Mouse (Mus musculus): Measurements from ENCODE around the gene Gfod1. TPM values are rescaled to one million over a fixed set of nuclear protein-coding genes. Genes with fewer than 3 reads are reported as not detected.
A peak's percentile ranks its signal among the peaks of the same experiment; 100 is the strongest.

Gene Gfod1
- total RNA-seq, 1 experiment from 2014 or later, result 7.4 TPM

DNA sequence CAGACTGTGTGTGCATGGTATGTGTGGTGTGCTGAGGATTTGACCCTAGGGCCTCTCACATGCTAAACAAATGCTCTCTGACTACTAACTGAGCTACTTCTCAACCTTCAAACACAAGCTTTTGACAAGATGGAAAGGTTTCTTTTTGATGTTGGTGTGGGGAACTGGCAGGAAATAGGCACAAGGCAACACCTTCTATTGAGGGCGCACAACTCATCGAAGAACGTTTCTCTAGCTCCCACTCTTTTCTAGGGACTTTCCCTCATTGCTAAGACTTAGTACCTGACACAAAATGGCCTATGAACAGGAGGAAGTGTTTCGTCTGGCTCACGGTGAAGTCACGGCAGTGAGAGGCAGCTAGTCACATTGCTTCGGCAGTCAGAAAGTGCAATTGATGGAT lies 126.7 kb downstream of the Gfod1 start:
- ATAC-seq (replicated peaks; ENCODE audit: low read depth, poor library complexity, severe bottlenecking), result no peak

DNA sequence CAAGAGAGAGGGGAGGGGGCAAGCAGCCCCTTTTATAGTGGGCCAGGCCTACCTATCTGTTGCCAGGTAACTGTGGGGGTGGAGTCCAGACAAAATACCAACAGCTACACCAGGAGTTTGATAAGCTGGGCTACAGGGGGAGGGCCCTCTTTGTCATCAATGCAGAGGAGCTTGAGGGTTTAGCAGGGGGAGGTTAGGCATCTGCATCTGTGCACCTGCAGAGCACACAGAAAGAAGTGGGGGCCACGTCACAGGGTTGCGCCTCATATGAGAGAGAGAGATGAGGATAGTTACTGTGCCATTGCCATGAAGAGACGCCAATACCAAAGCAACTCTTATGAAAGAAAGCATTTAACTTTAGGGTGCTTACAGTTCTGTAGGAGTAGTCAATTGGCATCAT lies 127.3 kb downstream of the Gfod1 start:
- ATAC-seq (replicated peaks; ENCODE audit: low read depth, poor library complexity, severe bottlenecking), result no peak

DNA sequence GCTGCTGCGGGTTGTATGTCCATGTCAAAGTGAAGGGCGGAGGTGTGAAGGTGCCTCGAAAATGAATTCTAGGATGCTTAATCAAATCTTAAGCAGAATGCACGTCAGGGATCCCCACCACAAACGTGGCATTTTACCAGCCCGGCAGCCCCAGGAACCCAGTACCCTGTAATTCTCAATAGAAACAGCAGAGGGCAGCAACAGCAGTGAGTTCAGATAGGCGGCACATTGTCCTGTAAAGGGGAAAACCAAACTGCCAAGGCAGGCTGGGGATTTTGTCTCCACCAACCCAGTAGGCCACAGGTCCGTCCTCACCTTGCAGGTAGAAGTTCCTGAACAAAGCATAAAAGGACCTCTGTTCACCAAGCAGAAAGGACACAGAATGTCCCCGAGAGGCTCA lies 130.7 kb downstream of the Gfod1 start:
- ATAC-seq (replicated peaks; ENCODE audit: low read depth, poor library complexity, severe bottlenecking), result peak; percentile 62

GRCm38 (mm10) chr13:43172036-43172713 lies 131.8 kb downstream of the Gfod1 start:
- no peak for ATAC-seq (replicated peaks; ENCODE audit: low read depth, poor library complexity, severe bottlenecking)

DNA sequence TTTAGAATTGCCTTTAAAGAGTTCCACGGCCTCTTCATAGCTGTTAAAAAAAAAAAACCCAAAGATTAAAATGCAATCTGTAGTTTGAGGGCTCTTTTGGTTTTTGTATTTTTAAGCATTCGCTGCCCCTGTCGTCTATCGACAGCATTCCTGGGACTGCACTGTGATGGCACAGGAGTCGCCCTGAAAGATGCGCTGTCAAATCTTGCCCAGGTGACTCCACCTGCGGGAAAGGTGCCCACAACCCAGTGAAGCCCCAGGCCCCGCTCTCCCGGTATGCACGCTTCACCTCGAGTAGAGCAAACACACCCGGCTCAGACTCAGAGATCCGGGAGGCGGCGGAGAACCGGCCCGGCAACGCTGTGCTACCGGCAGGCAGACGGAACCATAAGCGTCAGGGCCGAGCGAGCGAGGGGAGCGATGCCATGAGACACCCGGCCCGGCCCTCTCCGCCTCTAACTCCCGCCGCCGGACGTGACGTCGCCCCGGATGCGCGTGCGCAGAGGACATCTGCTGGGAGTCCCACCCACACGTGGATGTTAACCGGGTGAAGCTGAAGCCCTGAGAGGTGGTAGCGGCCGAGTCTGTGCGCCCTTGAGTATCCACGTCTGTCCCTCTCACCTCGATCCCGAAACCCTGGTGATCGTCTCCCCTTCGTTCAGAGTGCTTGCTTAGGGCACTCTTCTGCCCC lies 132.8 kb downstream of the Gfod1 start, which contains the start of gene Tbc1d7:
Gene Tbc1d7 (minus strand): TSS at position 482 of the 691 bp plus-strand sequence.
- peak; percentile 91 for ATAC-seq (replicated peaks; ENCODE audit: low read depth, poor library complexity, severe bottlenecking)

- no peak for ATAC-seq (replicated peaks; ENCODE audit: low read depth, poor library complexity, severe bottlenecking)
Measured at GRCm38 (mm10) chr13:43167721-43168120, 136.3 kb downstream of the Gfod1 start.

DNA sequence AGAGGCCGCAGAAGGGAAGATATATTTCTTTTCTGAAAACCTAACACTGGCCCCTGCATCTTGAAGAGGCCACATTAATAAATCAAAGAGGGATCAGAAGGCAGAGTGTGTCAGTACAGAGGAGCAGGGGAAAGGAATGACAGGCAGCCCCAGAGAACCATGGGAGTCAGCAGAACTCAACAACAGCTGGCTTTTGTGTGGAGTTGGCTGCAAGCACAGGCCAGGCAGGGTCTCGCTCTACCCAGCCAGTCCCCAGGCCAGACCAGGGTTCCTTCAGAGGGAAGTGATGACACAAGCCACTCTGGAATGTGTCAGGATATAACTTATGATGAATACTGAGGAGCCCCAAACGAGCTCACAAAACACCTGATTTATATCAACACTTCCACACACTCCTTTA lies 144.5 kb downstream of the Gfod1 start:
- no peak for ATAC-seq (replicated peaks; ENCODE audit: low read depth, poor library complexity, severe bottlenecking)

- no peak for ATAC-seq (replicated peaks; ENCODE audit: low read depth, poor library complexity, severe bottlenecking)
Measured at GRCm38 (mm10) chr13:43158281-43158680, 145.7 kb downstream of the Gfod1 start.

DNA sequence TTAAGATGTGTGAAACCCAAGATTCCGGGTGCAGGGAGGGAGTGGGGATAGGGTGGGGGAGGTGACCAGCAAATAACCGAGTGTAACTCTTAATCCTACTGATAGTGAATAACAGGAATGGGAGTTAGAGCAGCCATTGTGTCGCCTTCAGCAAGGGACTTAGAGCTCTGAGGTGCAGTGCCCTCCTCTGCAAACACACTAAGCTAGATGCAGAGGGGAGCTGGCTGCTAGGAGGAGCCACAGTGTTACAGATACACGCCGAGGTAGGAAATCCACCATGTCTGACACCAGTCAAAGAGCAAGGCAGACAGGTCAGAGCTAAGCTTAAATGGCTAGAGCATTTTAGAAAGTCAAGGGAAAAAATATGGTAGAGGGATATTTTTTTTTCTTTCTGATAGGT lies 146.6 kb downstream of the Gfod1 start:
- no peak for ATAC-seq (replicated peaks; ENCODE audit: low read depth, poor library complexity, severe bottlenecking)

GRCm38 (mm10) chr13:43152005-43152520 lies 151.9 kb downstream of the Gfod1 start:
- no peak for ATAC-seq (replicated peaks; ENCODE audit: low read depth, poor library complexity, severe bottlenecking)

DNA sequence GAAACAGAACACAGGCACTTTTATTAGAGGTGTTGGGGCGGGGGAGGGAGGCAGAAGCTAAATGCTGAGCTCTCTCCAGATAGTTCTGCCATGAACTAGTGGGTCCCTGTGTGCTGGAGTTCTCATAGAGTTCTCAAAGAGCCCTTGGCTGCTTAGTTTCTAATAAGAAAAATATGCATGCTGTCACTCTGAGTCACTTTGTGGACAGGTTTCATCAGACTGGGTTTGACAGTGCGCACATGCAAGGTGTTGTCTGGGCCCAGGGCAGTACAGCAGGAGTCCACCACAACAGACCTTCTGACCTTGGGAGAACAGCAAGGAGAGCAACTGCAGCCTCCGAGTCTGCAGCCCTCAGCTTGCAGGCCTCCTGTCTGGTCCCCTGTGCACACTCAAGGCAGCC lies 154.3 kb downstream of the Gfod1 start:
- ATAC-seq (replicated peaks; ENCODE audit: low read depth, poor library complexity, severe bottlenecking), result no peak

DNA sequence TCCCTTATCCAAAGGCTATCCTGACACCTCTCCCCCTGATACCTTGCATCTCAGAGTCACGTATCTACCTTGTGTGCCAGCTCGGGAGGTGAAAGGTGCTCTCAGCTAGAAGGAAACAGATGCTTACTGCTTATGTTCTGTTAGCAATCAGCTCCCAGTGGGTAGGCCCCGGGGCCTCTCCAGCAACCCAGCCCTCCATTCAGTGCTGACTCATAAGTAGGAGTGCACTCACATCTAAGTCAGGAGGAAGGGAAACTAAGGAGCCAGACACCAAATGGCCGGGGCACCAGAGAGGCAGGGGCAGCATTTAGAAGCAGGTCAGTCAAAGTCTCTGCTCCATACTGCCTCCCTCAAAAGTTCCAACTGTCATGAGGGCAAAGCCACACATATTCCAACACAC lies 155.3 kb downstream of the Gfod1 start:
- 0 out of 2 replicates have a peak, but pooled peaks have one; percentile 25 for ATAC-seq (replicated peaks; ENCODE audit: low read depth, poor library complexity, severe bottlenecking)

GRCm38 (mm10) chr13:43146515-43147258 lies 157.3 kb downstream of the Gfod1 start:
- no peak for ATAC-seq (replicated peaks; ENCODE audit: low read depth, poor library complexity, severe bottlenecking)

Other genes starting within 250 kb of the Gfod1 start
- 8.6 and 17.1 TPM in 2 replicates for gene Tbc1d7, start 132.7 kb downstream of the Gfod1 start, total RNA-seq (2017)
- gene Sirt5, start 61.3 kb upstream of the Gfod1 start, total RNA-seq (2017), result 9.7 and 10.9 TPM in 2 replicates
- 293 and 307 TPM in 2 replicates for gene Nol7, start 94.2 kb upstream of the Gfod1 start, total RNA-seq (2017)
- 76.8 and 87.2 TPM in 2 replicates for gene Ranbp9, start 177.1 kb upstream of the Gfod1 start, total RNA-seq (2017)

All from common myeloid progenitor, adult 5-6 weeks (primary cell).